Mouse (Mus musculus) liver, embryonic 14.5 days (tissue): ENCODE measurements around the gene Thbd.

Experiments used
- CTCF ChIP-seq: IDR thresholded peaks from 2 replicates; pipeline ENCODE4 v1.5.1; 2016; ENCODE audit warnings: antibody characterized with exemption, low read depth, control low read depth
- EP300 ChIP-seq: IDR thresholded peaks from 2 replicates; pipeline ENCODE4 v1.6.1; 2016; ENCODE audit warnings: antibody characterized with exemption, low read depth

GRCm38 (mm10) chr2:148444472-148444871 is 36.5 kb upstream of the Thbd start:
- TF ChIP-seq CTCF, result no peak
- no peak for TF ChIP-seq EP300
